Mouse (Mus musculus): ENCODE results near the gene Fbxo45.
"Not testable (repeated sequence)": the region's sequence is repeated elsewhere in the genome, so short reads cannot be mapped to it uniquely, and the experiment has no call there.

The Fbxo45 gene

GRCm38 (mm10) chr16:32246952-32247370 lies at the start of gene Fbxo45, which contains the start of gene Wdr53:
Gene Fbxo45 (minus strand): TSS chr16:32247158.
Gene Wdr53 (plus strand): TSS chr16:32247227.
- peak; percentile 94 to 96 for DNase-seq (ENCODE audit: low spot score in 2 of 2)

- DNase-seq (ENCODE audit: low spot score in 2 of 2) = no peak
Observed at GRCm38 (mm10) chr16:32291821-32292220, 44.9 kb upstream of the Fbxo45 start.

GRCm38 (mm10) chr16:32282608-32283007 lies 35.6 kb upstream of the Fbxo45 start:
- no peak for DNase-seq (ENCODE audit: low spot score in 2 of 2)

- DNase-seq (ENCODE audit: low spot score in 2 of 2) = no peak
Observed at GRCm38 (mm10) chr16:32280211-32280610, 33.3 kb upstream of the Fbxo45 start.

GRCm38 (mm10) chr16:32278396-32278795 lies 31.4 kb upstream of the Fbxo45 start:
- DNase-seq (ENCODE audit: low spot score in 2 of 2) = no peak

GRCm38 (mm10) chr16:32277308-32278256 lies 30.6 kb upstream of the Fbxo45 start, which contains the start of gene Rnf168:
Gene Rnf168 (plus strand): TSS chr16:32277459.
- DNase-seq (ENCODE audit: low spot score in 2 of 2) = peak; percentile 77 to 85

- no peak for DNase-seq (ENCODE audit: low spot score in 2 of 2)
Observed at GRCm38 (mm10) chr16:32275830-32276229, 28.9 kb upstream of the Fbxo45 start.

- DNase-seq (ENCODE audit: low spot score in 2 of 2) = no peak
Observed at GRCm38 (mm10) chr16:32275041-32275440, 28.1 kb upstream of the Fbxo45 start.

GRCm38 (mm10) chr16:32273338-32273737 lies 26.4 kb upstream of the Fbxo45 start:
- no peak for DNase-seq (ENCODE audit: low spot score in 2 of 2)

- no peak for DNase-seq (ENCODE audit: low spot score in 2 of 2)
Observed at GRCm38 (mm10) chr16:32271291-32271690, 24.3 kb upstream of the Fbxo45 start, which contains the start of gene Smco1. Gene Smco1 (plus strand): TSS chr16:32271468.

GRCm38 (mm10) chr16:32264225-32264624 lies 17.3 kb upstream of the Fbxo45 start:
- DNase-seq (ENCODE audit: low spot score in 2 of 2) = not testable (repeated sequence)

GRCm38 (mm10) chr16:32246351-32246791 lies 587 bp downstream of the Fbxo45 start:
- peak; percentile 22 to 43 for DNase-seq (ENCODE audit: low spot score in 2 of 2)

- DNase-seq (ENCODE audit: low spot score in 2 of 2) = no peak
Observed at GRCm38 (mm10) chr16:32243901-32244300, 3.1 kb downstream of the Fbxo45 start.

GRCm38 (mm10) chr16:32239428-32240312 lies 7.3 kb downstream of the Fbxo45 start:
- DNase-seq (ENCODE audit: low spot score in 2 of 2) = no peak

GRCm38 (mm10) chr16:32237930-32238680 lies 8.9 kb downstream of the Fbxo45 start:
- no peak for DNase-seq (ENCODE audit: low spot score in 2 of 2)

GRCm38 (mm10) chr16:32232050-32232449 lies 14.9 kb downstream of the Fbxo45 start:
- DNase-seq (ENCODE audit: low spot score in 2 of 2) = not testable (repeated sequence)

- DNase-seq (ENCODE audit: low spot score in 2 of 2) = no peak
Observed at GRCm38 (mm10) chr16:32222399-32222798, 24.6 kb downstream of the Fbxo45 start.

GRCm38 (mm10) chr16:32221803-32222202 lies 25.2 kb downstream of the Fbxo45 start:
- no peak for DNase-seq (ENCODE audit: low spot score in 2 of 2)

- peak; percentile 17 to 33 for DNase-seq (ENCODE audit: low spot score in 2 of 2)
Observed at GRCm38 (mm10) chr16:32214804-32215576, 32.0 kb downstream of the Fbxo45 start.

GRCm38 (mm10) chr16:32214156-32214555 lies 32.8 kb downstream of the Fbxo45 start:
- DNase-seq (ENCODE audit: low spot score in 2 of 2) = no peak

All from frontal cortex, postnatal 14 days (tissue).